Mouse (Mus musculus) c-Kit-positive CD71-positive TER-119-positive erythroid progenitor cells, embryonic 14.5 days (primary cell): ENCODE measurements around the gene Folr2.

ENCODE experiments used
- DNase-seq: peaks from one replicate; pipeline ENCODE4 v3.0.0-alpha.2; 2013; ENCODE audit warnings: low spot score

Folr2 gene

DNA sequence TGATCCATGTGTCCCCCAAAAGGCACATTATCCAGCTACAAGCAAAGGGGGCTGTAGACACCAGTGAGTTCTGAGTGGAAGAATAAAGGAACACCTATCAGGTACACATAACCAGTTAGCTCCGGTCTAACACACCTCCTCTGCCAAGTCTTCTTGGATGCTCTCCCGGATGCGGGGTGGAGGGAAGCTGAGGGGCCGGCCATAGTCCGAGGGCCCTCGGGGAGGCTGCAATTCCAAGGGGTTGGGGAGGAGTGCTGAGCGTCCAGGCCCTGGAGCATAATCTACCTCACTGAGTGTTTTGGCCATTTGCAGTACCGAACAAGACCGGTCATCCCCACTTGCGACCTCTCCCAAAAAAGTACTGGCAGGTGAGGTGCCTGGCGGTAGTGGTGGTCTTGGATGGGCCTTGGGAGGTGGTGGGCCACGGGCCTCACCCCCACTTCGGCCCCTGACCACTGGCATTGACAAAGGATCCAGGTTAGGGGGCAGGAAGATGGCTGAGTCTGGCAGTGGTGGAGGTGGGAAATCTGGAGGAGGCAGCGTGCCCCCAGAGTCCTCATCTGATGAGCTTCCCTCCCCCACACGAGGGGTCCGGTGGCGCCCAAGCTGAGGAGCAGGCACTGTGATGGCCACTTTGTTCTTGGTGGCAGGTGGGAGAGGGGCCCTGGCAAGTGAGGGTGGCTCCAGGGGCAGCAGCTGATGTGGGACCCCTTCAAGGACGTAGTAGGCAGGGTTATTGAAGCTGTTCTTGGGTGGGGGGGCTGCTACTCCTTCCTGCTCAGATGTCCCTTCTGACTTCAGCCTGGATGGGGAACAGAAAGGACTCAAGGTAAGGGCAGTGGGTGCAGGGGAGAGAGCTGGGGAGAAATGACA is 33.0 kb downstream of the Folr2 start:
- DNase-seq: no peak

DNA sequence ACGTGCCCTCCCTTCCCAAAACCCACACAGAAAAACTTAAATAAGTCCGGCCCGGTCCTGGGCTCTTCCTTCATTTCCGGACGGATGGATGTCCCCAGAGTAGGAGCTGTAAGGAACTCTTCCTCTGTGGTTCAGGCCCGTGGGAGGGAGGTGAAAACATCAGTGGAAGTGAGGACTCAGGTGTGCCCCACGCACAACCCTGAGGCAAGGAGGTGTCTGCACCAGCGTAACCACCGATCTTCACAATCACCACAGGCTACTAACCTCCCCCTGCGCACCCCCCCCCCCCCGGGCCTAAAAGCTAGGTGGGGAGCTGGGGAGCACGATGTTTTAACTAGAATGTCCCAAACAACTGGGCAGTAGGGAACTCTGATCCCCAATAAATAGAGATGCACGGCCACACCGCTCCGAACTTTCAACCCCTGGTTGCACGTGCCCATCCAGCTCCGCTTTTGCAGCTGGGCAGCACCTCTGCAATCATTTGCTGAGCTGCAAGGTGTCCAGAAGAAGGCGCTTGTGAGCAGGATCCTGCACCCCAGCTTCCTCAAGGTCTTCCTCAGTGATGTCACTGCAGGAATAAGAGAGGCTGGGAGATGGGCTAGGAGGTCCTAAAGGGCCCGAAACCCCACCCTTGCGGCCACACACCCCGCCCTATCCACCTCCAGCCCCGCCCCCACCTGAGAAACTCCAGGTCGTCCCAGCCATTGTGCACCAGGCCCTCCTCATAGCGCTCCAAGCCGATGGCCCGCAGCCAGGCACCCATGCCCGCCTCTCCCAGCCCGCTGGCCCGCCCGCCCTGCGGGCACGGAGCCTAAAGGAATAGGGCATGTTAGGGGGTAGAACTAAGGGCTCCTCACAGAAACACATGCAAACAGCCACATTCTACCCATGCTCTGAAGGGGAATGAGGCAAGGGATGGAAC is 33.9 kb downstream of the Folr2 start:
- no peak for DNase-seq

- DNase-seq: no peak
These were observed 35.2 kb downstream of the Folr2 start for GRCm38 (mm10) chr7:101821571-101822501.

GRCm38 (mm10) chr7:101820295-101821030 is 36.5 kb downstream of the Folr2 start:
- DNase-seq: no peak

DNA sequence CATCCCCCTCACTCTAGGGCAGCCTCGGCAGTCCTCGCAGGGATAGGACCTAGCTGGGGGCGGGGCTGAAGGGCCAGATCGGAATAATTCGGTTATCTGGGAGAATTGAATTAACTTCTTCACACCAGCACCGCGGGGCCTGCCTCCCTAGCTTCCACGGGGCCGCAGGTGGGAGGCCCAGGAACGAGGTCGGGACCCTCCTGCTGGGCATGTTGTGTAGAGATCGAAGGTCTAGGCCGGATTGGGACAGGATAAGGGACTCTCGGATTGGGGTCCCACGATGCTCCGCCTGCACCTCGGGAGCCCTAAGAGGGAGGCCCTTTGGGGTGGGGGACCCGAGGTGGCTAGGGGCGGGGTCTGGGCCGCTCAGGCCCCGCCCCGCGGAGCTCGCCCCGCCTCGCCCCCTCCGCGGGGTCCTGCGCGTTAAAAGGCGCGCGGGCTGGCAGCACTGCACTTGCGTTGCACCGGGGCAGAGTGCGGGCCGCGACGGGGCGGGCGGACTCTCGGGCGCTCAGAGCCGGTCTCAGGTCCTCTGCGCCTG is 39.1 kb downstream of the Folr2 start, which contains the start of gene Phox2a:
Gene Phox2a (plus strand): TSS at position 453 of the 541 bp plus-strand sequence.
- DNase-seq: no peak
